Mouse (Mus musculus) liver (tissue): ENCODE measurements around the gene Olfr71.

ENCODE experiments used
- DNase-seq: peaks from one replicate; pipeline ENCODE4 v3.0.0-alpha.2; 2020; ENCODE audit warnings: mixed read lengths

Olfr71 gene

GRCm38 (mm10) chr4:43655656-43656338 lies 54.3 kb downstream of the Olfr71 start:
- DNase-seq, result no peak
